Mouse (Mus musculus) C2C12 (cell line): ENCODE results near the gene Foxn1.

Experiments used
- CTCF ChIP-seq: IDR thresholded peaks from one replicate; pipeline ENCODE4 v1.5.1; 2011; ENCODE audit not compliant: control insufficient read depth, insufficient read depth, insufficient read length
- MAX ChIP-seq: IDR thresholded peaks from one replicate; pipeline ENCODE4 v1.6.1; 2011; ENCODE audit warnings: mild to moderate bottlenecking, control low read depth
- MYOD1 ChIP-seq: IDR thresholded peaks from one replicate; pipeline ENCODE4 v1.6.1; 2011; ENCODE audit warnings: low read depth; ENCODE audit not compliant: control insufficient read depth, insufficient read length
- MYOG ChIP-seq: IDR thresholded peaks from one replicate; pipeline ENCODE4 v1.6.1; 2011; ENCODE audit not compliant: control insufficient read depth, insufficient read length; ENCODE audit errors: extremely low read depth
- USF1 ChIP-seq: IDR thresholded peaks from one replicate; pipeline ENCODE4 v1.6.1; 2011; ENCODE audit warnings: low read depth, mild to moderate bottlenecking, control low read depth, moderate library complexity

DNA sequence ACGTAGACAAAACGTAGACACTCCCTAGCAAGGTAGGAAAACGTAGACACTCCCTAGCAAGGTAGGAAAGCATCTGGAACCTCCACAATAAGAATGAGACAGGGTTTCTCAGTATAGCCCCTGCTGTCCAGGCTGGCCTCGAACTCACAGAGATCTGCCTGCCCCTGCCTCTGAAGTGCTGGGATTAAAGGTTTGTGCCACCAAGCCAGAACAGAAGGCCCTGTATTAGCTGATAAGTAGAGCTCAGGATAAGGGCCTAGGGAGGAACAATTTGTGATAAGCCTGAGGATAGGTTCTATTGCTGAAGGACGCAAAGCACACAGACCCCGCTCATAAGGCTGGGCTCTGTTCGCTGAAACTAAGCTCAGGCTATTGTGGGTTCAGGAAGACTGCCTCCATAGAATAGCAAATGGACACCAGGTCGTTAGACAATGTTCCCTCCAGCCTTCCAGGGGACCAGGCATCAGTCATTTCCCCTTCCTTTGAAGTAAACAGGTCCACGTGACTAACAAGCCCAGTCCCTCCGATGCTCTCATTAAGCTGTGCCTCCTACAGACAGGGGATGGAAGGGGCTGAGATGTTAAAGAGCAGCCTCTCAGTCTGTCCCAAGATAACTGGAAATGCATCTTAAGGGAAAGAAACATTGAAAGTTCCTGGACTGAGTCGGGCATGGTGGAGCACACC lies 44.0 kb upstream of the Foxn1 start:
- no peak for TF ChIP-seq CTCF
- TF ChIP-seq MAX: no peak
- TF ChIP-seq MYOG: no peak
- no peak for TF ChIP-seq MYOD1
- no peak for TF ChIP-seq USF1
